Mouse (Mus musculus): ENCODE results near the gene Ccnt2. TPM values are rescaled to one million over a fixed set of nuclear protein-coding genes. Genes with fewer than 3 reads are reported as not detected.

Ccnt2 gene
- 144 TPM for polyA plus RNA-seq (2017; shearing (Covaris generic))

DNA sequence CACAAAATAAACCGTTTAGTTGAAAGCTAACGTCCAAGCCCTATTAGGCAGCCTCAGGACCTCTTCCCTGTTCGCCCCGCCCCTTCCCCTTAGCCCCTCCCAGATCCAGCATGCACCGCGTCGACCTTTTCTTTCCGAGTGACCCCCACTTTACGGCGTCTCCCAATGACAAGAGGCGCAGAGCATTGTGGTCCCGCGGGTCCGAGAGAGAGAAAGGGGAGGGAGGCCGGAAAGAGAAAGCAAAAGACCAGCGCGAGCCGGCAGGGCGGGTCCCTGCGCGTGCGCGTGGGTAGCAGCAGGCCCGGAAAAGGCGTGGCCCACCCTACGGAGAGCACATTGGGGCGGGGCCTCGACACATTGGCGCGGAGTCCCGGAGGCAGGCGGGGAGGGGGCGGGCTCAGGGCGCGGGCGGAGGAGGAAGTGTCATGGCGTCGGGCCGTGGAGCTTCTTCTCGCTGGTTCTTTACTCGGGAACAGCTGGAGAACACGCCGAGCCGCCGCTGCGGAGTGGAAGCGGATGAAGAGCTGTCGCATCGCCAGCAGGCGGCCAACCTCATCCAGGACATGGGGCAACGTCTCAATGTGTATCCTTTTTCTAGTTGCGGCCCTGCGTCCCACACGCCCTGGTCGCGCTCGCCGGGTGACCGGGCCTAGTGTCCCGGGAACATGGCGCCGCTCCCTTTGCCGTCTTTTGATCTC, at the start of gene Ccnt2:
Ccnt2 (plus strand) TSS at position 362 of the 698 bp plus-strand sequence.

DNA sequence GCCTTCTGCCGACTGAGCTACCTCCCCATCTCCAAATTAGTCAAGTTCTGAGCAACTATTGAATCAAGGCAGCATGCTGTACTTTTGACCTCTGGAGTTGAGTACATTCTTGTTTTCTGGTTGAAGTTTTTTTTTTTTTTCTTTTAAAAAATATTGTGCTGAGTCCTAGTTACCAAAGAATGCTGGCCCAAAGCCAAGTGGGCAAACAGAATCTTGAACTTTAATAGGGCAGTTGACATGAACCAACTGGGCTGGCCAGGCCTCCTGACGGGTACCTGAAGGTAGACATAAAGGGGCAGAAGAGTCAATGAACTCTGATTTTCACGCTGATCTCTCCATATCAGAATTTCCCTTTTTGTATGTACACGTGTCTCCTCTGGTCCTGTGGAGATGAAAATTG, 44.9 kb upstream of the Ccnt2 start, which contains the start of gene Acmsd:
Acmsd (plus strand) TSS at position 318 of the 400 bp plus-strand sequence.

DNA sequence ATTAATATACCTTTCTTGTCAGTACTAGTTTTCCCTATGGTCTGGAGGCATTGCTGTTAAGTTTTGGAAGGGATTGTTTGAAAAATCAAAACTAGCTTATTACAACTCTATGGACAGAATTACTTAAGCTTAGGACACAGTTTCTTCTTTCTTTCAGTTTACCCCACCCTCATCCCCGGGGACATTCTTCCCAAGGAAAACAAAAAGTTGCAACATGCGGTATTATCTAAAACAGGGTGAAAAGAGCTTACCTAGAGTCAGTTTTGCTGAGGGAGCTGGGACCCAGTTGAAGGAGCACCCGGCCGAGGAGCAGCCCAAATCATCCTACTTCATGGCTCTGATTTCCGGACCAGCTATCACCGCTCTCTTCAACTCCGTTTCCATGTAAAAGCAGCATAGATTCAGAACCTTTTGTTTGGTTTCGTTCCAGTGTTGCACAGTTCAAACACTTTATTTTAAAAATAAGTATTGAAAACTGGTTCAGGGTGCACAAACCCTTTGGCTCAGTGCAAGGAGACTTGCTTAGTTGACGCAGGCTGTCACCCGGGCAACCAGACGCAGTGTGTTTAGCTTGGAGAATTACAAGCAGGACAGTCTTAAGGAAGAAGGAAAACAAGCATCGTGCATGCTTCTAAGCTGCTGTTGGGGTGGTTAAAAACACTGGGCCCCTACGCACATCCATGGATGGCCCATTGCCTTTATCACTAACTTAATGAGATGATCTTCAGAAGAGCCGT, 80.7 kb downstream of the Ccnt2 start, which contains the start of gene Map3k19:
Map3k19 (minus strand) TSS at position 546 of the 737 bp plus-strand sequence.

Other genes with a start within 250 kb of the Ccnt2 start
- gene Tmem163, start 94.6 kb upstream of the Ccnt2 start, polyA plus RNA-seq (2017; shearing (Covaris generic)), result not detected
- not detected for gene Acmsd, start 44.8 kb upstream of the Ccnt2 start, polyA plus RNA-seq (2017; shearing (Covaris generic))
- 1.1 TPM for gene Map3k19, start 80.9 kb downstream of the Ccnt2 start, polyA plus RNA-seq (2017; shearing (Covaris generic))
- gene Rab3gap1, start 94.6 kb downstream of the Ccnt2 start, polyA plus RNA-seq (2017; shearing (Covaris generic)), result 83.1 TPM